Mouse (Mus musculus): ENCODE measurements around the gene Hoxd1.

DNA sequence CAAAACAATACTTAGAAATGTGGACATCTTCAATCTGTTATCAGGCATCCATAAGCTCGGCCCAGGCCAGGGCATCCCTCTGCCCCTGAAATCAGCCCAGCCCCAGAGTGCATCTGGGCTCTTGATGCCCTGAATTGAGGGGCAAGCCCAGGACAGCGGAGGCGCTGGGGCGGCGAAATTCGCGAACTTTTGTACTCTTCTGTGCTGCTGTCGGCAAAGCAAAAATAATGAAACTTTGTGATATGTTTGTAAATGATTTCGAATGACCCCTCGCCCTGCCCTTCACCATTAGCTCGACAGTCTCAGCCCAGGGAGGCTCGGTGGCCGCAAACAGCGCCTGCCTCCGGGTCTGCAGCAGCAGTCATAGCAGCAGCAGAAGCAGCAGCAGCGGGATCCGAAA, 37.6 kb upstream of the Hoxd1 start:
- TF ChIP-seq CHD2 (IDR thresholded peaks at IDR 0.05; ENCODE audit: low read depth, low read length), result no peak
- TF ChIP-seq HCFC1 (IDR thresholded peaks at IDR 0.05; ENCODE audit: borderline replicate concordance, insufficient read depth, low read length), result no peak
- TF ChIP-seq ZNF384 (IDR thresholded peaks at IDR 0.05; ENCODE audit: low read depth, low read length), result no peak

All from ES-E14 (cell line).